Mouse (Mus musculus) adrenal gland, adult 8-10 months (tissue): Measurements from ENCODE around the gene Mpv17. TPM values are rescaled to one million over a fixed set of nuclear protein-coding genes. Genes with fewer than 3 reads are reported as not detected.

Experiments
- DNase-seq: peaks from one replicate; pipeline ENCODE4 v3.0.0; 2022
- total RNA-seq, 4 experiments: library from RNA; stranded (reverse); gene quantifications; 2 replicates each; pipeline ENCODE4 v1.2.4; 2022

Gene Mpv17
- total RNA-seq, 4 experiments from 2014 or later = 63.7 to 83.4 (median 76.4) TPM

GRCm38 (mm10) chr5:31183678-31184077 is 29.6 kb upstream of the Mpv17 start:
- DNase-seq = no peak

DNA sequence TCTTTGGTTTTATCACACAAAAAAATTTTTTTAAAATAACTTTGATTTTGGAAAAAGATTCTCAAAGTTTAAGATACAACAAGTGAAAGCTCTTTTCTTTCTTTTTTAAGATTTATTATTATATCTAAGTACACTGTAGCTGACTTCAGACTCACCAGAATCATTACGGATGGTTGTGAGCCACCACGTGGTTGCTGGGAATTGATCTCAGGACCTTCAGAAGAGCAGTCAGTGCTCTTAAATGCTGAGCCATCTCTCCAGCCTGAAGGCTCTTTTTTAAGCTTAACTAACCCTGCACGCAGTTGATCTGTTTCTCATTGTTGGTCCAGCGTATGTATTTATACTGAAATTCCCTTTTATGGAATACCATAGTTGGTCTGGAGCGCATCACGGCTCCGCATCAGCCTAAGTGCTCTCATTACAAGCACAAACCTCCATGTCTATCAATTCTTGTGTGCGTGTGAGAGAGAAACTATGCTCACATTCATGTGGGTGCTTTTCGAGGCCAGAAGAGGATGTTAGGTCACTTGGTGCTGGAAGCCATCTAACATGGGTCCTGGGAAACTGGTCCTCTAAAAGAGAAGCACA is 27.2 kb upstream of the Mpv17 start:
- no peak for DNase-seq

GRCm38 (mm10) chr5:31179766-31180630 is 25.9 kb upstream of the Mpv17 start, which contains the start of the genes Gm29609 and Gtf3c2:
Gm29609 (minus strand) TSS chr5:31179911.
Gtf3c2 (minus strand) TSS chr5:31180144.
- DNase-seq = peak; percentile 92

- DNase-seq = no peak
These were observed 25.3 kb upstream of the Mpv17 start for GRCm38 (mm10) chr5:31179301-31179765.

- no peak for DNase-seq
These were observed 14.6 kb upstream of the Mpv17 start for GRCm38 (mm10) chr5:31168630-31169029.

GRCm38 (mm10) chr5:31164878-31165277 is 10.8 kb upstream of the Mpv17 start:
- no peak for DNase-seq

GRCm38 (mm10) chr5:31162462-31162861 is 8.4 kb upstream of the Mpv17 start:
- DNase-seq = no peak

DNA sequence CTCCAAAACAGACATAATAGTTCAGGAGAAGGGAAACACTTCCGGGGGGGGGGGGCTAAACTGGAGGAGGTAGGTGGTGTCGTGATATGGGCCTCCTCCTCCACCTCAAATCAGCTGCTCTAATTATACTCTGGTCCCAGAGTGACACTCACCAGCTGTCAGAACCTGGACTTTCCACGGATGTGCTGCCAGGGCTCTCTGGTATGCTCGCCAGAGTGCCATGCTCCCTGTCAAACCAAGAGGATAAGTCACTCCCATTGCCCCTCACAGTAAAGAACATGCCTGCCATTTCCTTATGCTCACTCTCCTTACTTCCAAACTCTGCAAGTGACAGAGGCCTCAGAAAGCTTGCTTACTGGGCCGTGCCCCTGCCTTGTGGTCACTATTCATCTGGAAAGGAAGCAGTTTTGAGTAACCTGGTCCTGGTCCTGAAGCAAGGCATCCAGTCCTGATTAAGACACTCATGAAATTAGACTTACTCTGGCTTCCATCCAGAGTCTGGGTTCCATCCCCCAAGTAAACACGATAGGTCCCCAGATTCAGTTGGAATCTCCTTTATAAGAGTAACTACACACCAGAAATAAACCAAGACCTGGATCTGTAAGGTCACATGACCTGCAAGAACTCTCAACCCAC is 417 bp downstream of the Mpv17 start:
- no peak for DNase-seq

GRCm38 (mm10) chr5:31151746-31152145 is 2.3 kb downstream of the Mpv17 start:
- DNase-seq = peak; percentile 15

DNA sequence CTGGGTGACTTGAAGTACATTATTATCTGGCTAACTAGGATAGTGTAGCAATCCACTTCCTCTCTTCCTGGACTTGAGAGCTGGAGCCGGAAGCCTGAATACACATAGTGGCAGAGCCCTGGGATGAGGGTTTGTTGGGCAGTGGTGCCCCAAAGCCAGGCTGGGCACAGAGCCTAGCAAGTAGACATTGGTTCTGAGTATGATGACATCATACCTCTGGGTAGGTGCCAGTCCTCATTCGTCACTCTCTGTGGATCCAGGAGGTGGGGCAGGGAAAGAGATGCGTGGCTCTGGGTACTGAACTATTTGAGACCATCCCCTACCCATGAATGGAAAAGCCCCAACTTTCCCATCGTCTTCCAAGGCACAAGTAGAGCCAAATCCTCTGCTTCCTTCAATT is 4.3 kb downstream of the Mpv17 start:
- DNase-seq = peak; percentile 20

DNA sequence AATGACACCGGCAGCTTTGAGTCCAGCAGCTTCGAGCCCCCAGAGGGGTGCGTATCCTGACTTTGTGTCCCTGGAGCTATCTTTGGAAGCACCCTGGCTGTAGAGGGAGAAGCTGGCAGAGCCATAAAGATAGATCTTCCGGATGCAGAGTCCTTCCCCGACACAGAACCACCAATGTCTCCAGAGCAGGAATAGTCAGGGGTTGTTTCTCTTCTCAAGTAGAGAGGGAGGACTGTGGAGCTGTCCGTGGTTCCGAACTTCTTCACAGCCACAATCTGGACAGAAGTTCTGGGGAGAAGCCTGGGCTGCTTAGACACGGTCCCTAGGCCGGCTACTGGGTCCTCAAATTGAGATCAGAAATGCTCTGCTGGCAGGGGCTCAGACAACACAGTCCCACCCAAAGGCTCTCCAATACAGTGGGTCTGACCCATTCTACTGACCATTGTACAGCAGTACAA is 15.1 kb downstream of the Mpv17 start:
- no peak for DNase-seq

GRCm38 (mm10) chr5:31138241-31138967 is 15.6 kb downstream of the Mpv17 start, which contains the start of gene Ucn:
Ucn (minus strand) TSS chr5:31138829.
- DNase-seq = no peak

DNA sequence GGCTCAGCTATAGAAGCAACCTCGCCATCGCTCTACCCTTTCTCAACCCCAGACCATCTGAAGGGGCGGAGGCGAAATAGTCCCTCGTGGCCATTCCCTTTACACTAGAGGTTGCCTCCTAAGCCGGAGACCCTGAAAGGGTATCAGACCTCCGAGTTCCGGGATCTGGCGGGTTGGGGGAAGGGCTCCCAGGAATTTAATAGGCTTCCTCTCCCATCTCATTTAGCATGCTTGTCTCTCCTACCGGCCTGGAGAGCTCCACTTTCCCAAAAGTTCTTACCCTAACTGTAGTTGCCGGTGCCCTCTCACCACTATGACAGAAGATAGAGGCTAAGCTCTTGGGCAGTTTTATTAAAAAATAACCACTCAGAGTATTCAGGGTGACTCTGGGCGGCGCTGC is 16.4 kb downstream of the Mpv17 start:
- no peak for DNase-seq

DNA sequence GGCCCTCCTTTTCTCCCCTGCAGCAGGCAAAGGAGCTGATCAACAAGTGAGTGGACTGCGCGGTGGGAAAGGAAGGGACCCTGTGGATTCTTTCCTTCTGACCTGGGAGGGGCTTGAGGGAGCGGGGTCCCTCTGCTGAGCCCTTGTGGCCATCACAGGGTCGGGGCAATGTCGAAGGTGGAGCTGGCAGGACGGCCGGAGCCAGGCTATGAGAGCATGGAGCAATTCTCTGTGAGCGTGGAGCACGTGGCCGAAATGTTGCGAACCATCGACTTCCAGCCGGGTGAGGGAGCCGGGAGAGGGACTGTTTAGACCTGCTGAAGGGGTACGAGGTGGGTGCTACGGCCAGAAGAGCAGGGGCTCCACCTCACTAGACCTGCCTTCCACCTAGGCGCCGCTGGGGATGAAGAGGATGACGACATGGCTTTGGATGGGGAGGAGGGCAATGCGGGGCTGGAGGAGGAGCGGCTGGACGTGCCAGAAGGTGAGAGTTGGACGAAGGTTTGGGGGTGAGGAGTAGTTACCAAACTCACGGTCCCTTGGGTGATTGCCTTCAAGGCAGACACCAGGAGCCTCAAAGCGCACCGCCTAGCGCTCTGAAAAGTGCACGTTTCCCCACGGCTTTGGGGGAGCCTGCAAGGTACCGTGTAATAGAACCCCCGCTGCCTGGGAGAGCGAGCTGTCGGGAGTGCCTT is 17.2 kb downstream of the Mpv17 start:
- DNase-seq = no peak

GRCm38 (mm10) chr5:31126050-31126449 is 28.0 kb downstream of the Mpv17 start:
- no peak for DNase-seq

DNA sequence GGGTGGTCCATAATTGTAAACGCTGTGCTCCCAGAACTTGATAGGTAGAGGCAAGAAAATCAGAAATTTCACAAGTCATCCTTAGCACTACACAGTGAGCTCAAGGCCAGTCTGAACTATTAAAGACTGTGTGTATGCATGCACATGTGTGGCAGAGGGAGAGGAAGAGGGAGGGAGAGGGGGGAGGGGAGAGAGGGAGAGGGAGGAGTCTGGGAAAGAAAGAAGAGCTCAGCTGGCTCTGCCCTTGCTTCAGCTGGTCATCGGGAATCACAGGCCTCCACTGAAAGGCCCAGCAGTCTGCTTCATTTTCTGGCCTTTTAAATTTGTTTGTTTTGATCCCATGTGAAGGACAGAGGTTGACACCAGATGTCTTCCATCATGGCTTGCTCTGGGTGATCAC is 30.6 kb downstream of the Mpv17 start:
- DNase-seq = no peak

DNA sequence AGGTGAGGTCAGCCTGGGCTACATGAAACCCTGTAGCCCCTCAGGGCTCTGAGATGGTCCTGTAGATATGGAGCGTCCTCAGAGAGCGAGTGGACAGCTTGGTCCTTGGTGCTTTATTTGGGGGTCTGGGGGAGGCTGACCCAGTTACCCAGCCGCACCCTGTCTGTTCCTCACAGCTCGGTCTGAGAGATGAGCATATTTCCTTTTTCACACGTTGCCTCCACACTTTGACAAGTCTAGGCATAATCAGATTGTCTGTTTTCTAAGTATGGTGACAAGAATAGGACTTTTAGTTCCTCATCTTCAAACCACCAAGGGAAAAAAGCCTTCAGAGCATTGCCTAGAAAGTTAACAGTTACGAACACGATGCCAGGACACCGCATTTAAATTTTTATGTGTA is 32.9 kb downstream of the Mpv17 start:
- no peak for DNase-seq

- no peak for DNase-seq
These were observed 37.1 kb downstream of the Mpv17 start for GRCm38 (mm10) chr5:31116912-31117311.

- DNase-seq = no peak
These were observed 37.7 kb downstream of the Mpv17 start, which contains the start of gene Trim54 for GRCm38 (mm10) chr5:31116354-31116753. Trim54 (plus strand) TSS chr5:31116712.

GRCm38 (mm10) chr5:31110781-31111180 is 43.3 kb downstream of the Mpv17 start:
- DNase-seq = no peak

GRCm38 (mm10) chr5:31108000-31108490 is 46.0 kb downstream of the Mpv17 start, which contains the start of gene Slc30a3:
Slc30a3 (minus strand) TSS chr5:31108237.
- no peak for DNase-seq
